ENCODE assay signal across 8 mouse cellular contexts in genomic region chr5:35981976-35982375, GRCm38 (mm10).
A peak's percentile ranks its signal among the peaks of the same experiment; 100 is the strongest.
DNase-seq lines count a peak whose midpoint lies in the region; ATAC-seq and TF ChIP-seq lines count a peak whose summit lies in the region.

No protein-coding gene starts in this region.

- ATAC-seq in hindbrain, embryonic 13.5 days (ENCODE audit: low FRiP score): no peak
- no peak for ATAC-seq in intestine, postnatal 0 days
- ATAC-seq in limb, embryonic 15.5 days (ENCODE audit: insufficient number of reproducible peaks, low FRiP score, low TSS enrichment, low read depth): no peak
- ATAC-seq in neural tube, embryonic 13.5 days (ENCODE audit: low read depth): peak; percentile 64; the same call in 1 of the 2 replicates

- H3K36me3 ChIP-seq in hindbrain, embryonic 10.5 days: peaks cover 75% of the 10 kb centered on the region
- H3K36me3 ChIP-seq in hindbrain, embryonic 13.5 days: peaks cover 83% of the 10 kb centered on the region
- peaks cover 29% of the 10 kb centered on the region for H3K36me3 ChIP-seq in intestine, postnatal 0 days (ENCODE audit: control insufficient read depth, insufficient read depth)
- peaks cover 63% of the 10 kb centered on the region for H3K36me3 ChIP-seq in limb, embryonic 15.5 days
- H3K36me3 ChIP-seq in neural tube, embryonic 13.5 days: peaks cover 75% of the 10 kb centered on the region

- no peaks in the 10 kb centered on the region for H3K4me1 ChIP-seq in hindbrain, embryonic 10.5 days (replicated peaks)
- H3K4me1 ChIP-seq in hindbrain, embryonic 13.5 days (replicated peaks): no peaks in the 10 kb centered on the region
- no peaks in the 10 kb centered on the region for H3K4me1 ChIP-seq in intestine, postnatal 0 days (replicated peaks; ENCODE audit: control insufficient read depth, insufficient read depth, low read length)
- H3K4me1 ChIP-seq in limb, embryonic 15.5 days: peaks cover 18% of the 10 kb centered on the region
- no peaks in the 10 kb centered on the region for H3K4me1 ChIP-seq in neural tube, embryonic 13.5 days (replicated peaks)

- no peak overlapping the region for H3K27ac ChIP-seq in hindbrain, embryonic 10.5 days
- no peak overlapping the region for H3K27ac ChIP-seq in hindbrain, embryonic 13.5 days
- H3K27ac ChIP-seq in intestine, postnatal 0 days (ENCODE audit: low read depth, low read length): no peak overlapping the region
- peak overlapping the region; percentile 22; the same call in 1 of the 2 replicates for H3K27ac ChIP-seq in limb, embryonic 15.5 days
- no peak overlapping the region for H3K27ac ChIP-seq in neural tube, embryonic 13.5 days (replicated peaks)

- 45% methylated on average over 4 of the region's 4 CpGs for WGBS in hindbrain, embryonic 10.5 days
- WGBS in hindbrain, embryonic 13.5 days: 44% methylated on average over 4 of the region's 4 CpGs
- WGBS in intestine, postnatal 0 days: 43% methylated on average over 4 of the region's 4 CpGs
- whole genome bisulfite sequencing in limb, embryonic 15.5 days: 42% methylated on average over 4 of the region's 4 CpGs
- 38% methylated on average over 4 of the region's 4 CpGs for WGBS in neural tube, embryonic 13.5 days

- no peaks in the 10 kb centered on the region for H3K27me3 ChIP-seq in hindbrain, embryonic 10.5 days (ENCODE audit: insufficient read depth, poor library complexity, severe bottlenecking)
- H3K27me3 ChIP-seq in hindbrain, embryonic 13.5 days: no peaks in the 10 kb centered on the region
- no peaks in the 10 kb centered on the region for H3K27me3 ChIP-seq in intestine, postnatal 0 days (replicated peaks; ENCODE audit: control insufficient read depth, insufficient read depth, low read length)
- H3K27me3 ChIP-seq in limb, embryonic 15.5 days: no peaks in the 10 kb centered on the region
- H3K27me3 ChIP-seq in neural tube, embryonic 13.5 days: no peaks in the 10 kb centered on the region

- H3K9me3 ChIP-seq in hindbrain, embryonic 10.5 days: no peaks in the 10 kb centered on the region
- no peaks in the 10 kb centered on the region for H3K9me3 ChIP-seq in hindbrain, embryonic 13.5 days
- no peaks in the 10 kb centered on the region for H3K9me3 ChIP-seq in intestine, postnatal 0 days (ENCODE audit: control insufficient read depth)
- no peaks in the 10 kb centered on the region for H3K9me3 ChIP-seq in limb, embryonic 15.5 days
- no peaks in the 10 kb centered on the region for H3K9me3 ChIP-seq in neural tube, embryonic 13.5 days

- H3K9ac ChIP-seq in hindbrain, embryonic 13.5 days: no peak overlapping the region
- H3K9ac ChIP-seq in intestine, postnatal 0 days (ENCODE audit: low read depth, low read length): no peak overlapping the region
- H3K9ac ChIP-seq in limb, embryonic 15.5 days: no peak overlapping the region
- no peak overlapping the region for H3K9ac ChIP-seq in neural tube, embryonic 13.5 days

- no peak overlapping the region for H3K4me2 ChIP-seq in hindbrain, embryonic 13.5 days
- H3K4me2 ChIP-seq in intestine, postnatal 0 days (replicated peaks; ENCODE audit: low read depth): no peak overlapping the region
- H3K4me2 ChIP-seq in limb, embryonic 15.5 days: no peak overlapping the region
- H3K4me2 ChIP-seq in neural tube, embryonic 13.5 days: no peak overlapping the region

- DNase-seq in hindbrain, embryonic 10.5 days (ENCODE audit: low spot score): peak; percentile 77
- DNase-seq in cerebellum, adult 18-20 months: peak; percentile 72 to 80
- peak; percentile 73 for DNase-seq in forelimb bud, embryonic 11.5 days (ENCODE audit: low read depth, low spot score)
- DNase-seq in telencephalon, adult 2 months (ENCODE audit: low read depth, low spot score): peak; percentile 36

- no peak overlapping the region for H3K4me3 ChIP-seq in hindbrain, embryonic 10.5 days
- no peak overlapping the region for H3K4me3 ChIP-seq in hindbrain, embryonic 13.5 days
- H3K4me3 ChIP-seq in intestine, postnatal 0 days (ENCODE audit: low read depth, low read length): no peak overlapping the region
- no peak overlapping the region for H3K4me3 ChIP-seq in limb, embryonic 15.5 days
- H3K4me3 ChIP-seq in neural tube, embryonic 13.5 days: no peak overlapping the region

- peak; percentile 97 for TF ChIP-seq CTCF in intestine, postnatal 0 days (IDR thresholded peaks at IDR 0.05; ENCODE audit: low read depth)
